Mouse (Mus musculus) right cerebral cortex, postnatal 36 days (tissue): ENCODE results near the gene Arv1.
A peak's percentile ranks its signal among the peaks of the same experiment; 100 is the strongest.

Source experiments
- DNase-seq, 2 experiments: peaks; one replicate each; pipeline ENCODE4 v3.0.0; 2022; ENCODE audit warnings: low spot score in 2 of 2, mixed read lengths in 1 of 2

Gene Arv1

DNA sequence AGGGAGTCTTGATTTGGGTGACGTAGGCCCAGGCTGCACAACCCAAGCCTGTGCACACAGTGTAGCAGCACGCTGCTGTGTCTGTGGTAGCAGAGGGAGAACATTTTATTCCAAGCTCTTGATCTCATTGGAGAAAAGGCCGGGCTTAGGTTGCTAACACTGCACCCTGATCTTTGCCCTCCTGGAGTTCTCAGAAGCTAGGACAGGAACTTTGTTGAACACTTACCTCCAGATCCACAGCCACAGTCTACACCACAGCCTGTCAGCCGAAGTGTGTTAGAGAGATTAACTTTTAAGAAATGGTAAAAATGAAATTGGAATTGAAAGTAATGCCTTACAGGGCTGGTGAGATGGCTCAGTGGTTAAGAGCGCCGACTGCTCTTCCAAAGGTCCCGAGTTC, 2.4 kb downstream of the Arv1 start:
- no peak for DNase-seq

DNA sequence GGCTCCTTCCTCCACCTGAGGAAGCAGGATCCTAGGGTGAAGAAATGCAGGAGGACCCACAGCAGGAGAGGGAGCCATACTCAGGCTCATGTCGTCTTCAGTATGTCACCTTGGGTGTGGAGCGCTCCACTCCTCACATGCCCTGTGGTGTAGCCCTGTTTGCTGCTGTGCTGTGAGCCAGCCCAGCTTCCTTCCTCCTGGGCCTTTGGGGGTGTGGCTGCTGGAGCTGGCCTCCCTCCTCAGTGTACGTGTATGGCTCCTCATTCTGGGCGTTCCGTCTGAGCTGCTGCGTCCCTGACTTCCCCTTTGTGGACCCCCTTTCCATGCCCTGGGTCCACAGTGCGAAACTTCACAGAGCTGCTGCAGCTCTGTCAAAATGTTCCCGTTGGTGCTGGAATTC, 10.9 kb downstream of the Arv1 start:
- no peak for DNase-seq

GRCm38 (mm10) chr8:124735371-124735911, 13.5 kb downstream of the Arv1 start:
- DNase-seq: no peak

DNA sequence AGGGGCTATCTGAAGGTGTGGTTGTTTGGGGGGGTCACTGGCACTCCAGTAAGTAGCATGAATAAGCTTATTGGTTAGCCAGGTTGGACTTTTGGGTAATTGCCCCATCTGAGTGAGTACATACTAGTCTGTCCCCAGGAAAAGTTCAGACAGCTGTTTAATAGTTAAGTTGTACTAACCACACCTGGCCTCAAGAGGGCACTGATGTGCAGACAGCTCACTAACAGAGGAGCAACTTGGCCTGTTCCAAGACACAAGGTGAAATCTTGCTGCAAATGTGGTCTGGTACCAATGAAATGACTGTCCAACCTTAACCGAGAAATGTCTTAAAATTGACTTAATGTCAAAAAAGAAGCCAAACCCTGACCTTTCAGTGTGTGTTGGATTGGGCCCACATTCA, 17.3 kb downstream of the Arv1 start:
- no peak for DNase-seq

GRCm38 (mm10) chr8:124746661-124747060, 24.7 kb downstream of the Arv1 start:
- DNase-seq: no peak

DNA sequence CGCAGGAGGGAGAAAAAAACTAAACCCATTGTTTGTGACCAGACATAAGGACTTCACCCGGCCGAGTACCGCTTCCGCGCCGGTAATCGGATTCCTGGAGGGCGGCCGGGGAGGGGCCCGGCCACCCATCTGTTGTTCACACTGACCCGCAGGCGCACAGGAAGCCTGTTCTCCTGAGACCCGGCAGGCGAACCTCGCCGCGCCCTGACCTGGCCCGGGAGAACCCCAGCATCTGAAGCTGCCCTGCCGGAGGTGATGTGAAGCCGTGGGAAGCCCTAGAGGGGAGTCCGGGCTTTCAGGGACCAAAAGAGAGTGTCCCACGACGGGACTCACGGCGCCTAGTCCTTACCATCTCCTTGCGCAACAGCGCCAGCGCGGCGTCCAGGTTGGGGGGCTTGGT, 29.3 kb downstream of the Arv1 start:
- no peak for DNase-seq

DNA sequence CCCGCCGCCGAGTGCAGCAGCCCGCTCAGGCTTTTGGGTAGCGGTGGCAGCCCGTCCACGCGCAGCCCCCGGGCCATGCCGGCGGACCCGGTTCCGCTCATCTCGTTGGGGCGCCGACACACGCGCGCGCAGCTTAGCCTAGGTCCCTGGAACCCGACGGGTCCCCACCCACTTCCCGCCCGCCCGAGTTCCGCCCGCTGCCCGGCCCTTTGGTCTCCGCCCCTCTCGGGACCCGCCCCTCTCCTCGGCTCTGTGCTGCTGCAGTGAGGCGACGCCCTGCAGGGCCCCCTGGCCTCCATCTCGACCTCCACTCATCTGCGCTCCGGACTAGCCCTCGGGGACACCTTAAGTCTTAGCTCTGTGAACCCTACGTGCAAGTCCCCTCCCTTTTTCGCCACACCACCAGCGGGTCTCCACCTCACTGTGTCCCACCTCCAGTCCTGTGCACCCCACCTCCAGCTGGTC, 29.8 kb downstream of the Arv1 start, which contains the start of gene Fam89a:
Gene Fam89a (minus strand): TSS at position 124 of the 465 bp plus-strand sequence.
- no peak for DNase-seq

DNA sequence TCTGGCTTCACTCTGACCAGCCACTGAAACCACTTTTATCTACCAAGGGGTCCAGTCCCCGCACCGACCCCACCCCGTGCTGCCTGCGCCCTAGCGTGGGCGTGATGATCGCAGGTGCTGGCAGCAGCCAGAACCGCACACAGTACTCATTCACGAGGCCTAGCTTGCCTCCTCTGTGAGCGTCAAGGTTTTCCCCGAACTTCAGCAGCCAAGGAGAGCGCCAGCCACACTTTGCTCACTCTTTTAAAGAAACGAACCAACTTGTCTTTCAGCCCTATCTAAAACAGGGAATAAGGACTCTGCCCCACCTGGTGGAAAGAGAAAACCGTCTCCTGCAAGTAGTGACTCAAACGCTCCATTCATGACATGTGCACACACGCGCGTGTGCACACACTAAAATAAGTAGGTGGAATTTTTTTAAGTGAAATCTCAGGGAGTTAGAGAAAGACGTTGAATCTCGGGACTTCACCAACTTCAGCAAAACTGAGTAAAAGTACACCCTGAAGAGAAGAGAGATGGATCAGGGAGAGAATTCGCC, 30.5 kb downstream of the Arv1 start:
- no peak for DNase-seq

GRCm38 (mm10) chr8:124754101-124754791, 32.3 kb downstream of the Arv1 start:
- peak; percentile 14 for DNase-seq

DNA sequence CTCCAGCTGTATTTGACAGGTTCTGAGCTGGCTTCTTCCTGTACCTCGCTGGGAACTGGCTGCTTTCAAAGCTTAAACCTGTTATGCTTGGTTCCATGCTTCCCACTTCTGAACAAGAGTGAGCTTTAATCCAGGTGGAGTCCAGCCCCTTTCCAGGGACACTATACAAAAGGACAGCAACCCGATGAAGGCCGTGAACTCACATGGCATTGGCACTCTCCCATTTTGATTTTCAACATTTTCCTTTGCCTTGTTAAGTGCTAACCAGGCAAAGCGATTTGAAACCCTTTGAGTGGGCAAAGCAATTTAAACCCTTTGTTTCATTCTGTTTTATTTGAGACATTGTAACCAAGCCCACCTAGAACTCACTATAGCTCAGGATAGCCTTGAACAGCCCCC, 32.9 kb downstream of the Arv1 start:
- DNase-seq: no peak

DNA sequence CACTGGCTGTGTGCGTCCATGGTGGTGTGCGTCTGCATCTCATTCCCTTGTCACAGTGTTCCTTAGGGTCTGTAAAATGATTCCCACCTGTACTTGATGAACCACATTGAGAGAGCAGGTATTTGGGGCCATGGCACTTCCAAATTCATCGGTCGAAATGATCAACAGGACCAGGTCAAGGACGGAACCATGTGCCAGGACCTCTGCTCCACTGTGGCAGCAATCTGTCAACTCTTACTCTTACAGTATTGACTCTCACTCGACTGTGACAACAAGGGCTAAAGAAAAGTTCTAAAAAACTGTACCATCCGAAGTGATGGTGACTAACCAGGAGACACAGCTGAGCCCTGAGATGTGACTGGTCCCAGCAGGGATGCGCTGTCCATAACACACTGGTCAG, 33.5 kb downstream of the Arv1 start:
- no peak for DNase-seq

GRCm38 (mm10) chr8:124756153-124756552, 34.2 kb downstream of the Arv1 start:
- no peak for DNase-seq

DNA sequence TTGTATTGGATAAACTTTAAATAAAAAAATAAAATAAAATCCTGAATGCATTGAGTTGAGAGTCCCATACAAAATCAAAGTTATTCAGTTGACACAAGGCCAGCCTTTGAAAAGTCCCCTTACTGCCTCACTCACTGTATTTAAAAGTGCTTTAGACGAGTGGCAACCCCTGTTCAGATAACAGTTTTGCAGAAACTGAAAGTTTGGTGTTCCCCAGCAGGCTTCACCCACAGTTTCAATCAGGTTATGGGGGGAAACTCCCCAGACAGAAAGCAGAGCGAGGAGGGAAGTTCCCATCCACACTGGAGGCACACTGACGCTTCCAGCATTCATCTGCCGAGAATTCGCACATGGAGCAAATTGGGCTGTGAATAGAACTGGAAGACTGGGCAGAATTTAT, 34.7 kb downstream of the Arv1 start:
- DNase-seq: no peak

- DNase-seq: no peak
These were observed 36.6 kb downstream of the Arv1 start for GRCm38 (mm10) chr8:124758544-124758943.

GRCm38 (mm10) chr8:124763061-124763460, 41.1 kb downstream of the Arv1 start:
- DNase-seq: no peak

GRCm38 (mm10) chr8:124772389-124772788, 50.5 kb downstream of the Arv1 start:
- no peak for DNase-seq

DNA sequence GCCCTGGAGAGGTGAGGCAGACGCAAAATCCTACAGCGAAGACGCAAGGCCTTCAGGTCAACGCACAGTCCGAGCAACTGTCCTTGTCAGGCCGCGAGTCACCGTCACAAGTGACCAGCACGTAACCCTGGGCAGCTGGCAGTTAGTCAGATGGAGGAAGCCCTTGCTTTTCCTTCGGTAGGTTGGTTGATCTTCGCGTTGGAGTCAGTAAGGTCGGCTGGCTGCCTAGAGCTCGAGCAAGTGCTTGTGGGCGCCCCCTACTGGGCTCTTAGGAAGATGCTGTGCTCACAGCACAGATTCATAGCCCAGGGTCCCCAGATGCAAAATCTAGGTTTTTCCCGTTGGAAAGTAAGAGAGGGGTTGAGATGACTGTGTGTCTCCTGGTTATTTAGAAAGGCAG, 53.8 kb downstream of the Arv1 start:
- DNase-seq: peak; percentile 42 to 51

DNA sequence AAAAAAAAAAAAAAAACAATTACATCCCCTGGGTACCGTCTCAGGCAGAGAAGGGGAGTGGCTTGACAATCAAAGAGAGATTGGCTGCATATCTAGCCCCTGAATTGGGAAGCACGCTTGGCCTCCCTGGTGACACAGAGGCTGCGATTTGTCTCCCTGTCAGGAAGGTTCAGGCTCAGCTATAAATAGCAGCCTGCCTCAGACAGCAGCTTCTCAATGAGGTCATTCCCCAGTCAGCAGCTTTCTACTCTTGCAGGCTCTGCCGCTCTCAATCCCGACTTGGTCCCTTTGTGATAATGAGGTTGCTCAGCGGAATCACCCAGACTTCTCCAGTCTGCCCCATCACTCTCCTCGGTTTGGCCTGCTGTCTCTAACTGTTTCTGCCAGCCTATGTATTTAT, 58.3 kb downstream of the Arv1 start:
- DNase-seq: no peak

- DNase-seq: no peak
These were observed 60.5 kb downstream of the Arv1 start for GRCm38 (mm10) chr8:124782431-124782830.

- no peak for DNase-seq
These were observed 61.3 kb downstream of the Arv1 start for GRCm38 (mm10) chr8:124783228-124783627.
